13 mouse cellular contexts compared by ENCODE assay signal in the genomic region with DNA sequence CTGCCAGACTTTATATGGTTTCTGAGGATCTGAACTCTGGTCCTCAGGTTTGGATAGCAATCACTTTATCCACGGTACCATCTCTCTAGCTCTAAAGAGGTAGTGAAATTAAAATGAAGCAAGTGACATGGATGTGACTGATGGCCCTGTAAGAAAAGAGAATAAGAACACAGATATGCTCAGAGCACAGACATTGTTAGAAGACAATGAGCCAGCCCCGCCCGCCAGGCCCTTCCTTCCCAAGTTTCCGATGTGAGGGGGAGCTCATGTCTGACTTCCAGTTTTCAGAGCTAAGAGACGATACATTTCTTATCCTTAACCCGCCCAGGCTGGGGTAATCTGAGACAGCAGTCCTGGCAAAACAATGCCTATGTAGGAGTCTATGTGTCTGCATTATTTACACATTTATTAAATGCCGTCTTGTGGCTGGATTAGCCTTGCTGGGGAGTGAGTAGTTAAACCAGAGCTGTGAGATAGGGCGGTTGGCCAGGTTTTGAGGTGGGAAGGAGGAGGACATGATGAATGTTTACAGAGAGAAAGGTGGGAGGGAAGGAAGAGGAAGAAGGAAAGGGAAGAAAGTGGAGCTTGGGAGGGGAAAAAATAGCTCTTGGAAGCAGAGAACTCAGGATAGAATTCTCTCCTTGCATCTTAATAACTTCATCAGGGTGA.
DNase-seq lines count a peak whose midpoint lies in the region; ATAC-seq and TF ChIP-seq lines count a peak whose summit lies in the region.
"Had no signal": no experiment of that assay in that cellular context is flagged by ENCODE, and none has a peak within 500 bp of the region (broad histone marks: within the 10 kb centered on the region; RNA-seq: fewer than 3 reads in every experiment).

No protein-coding gene starts in this region.

- H3K4me3 ChIP-seq in heart, embryonic 11.5 days (ENCODE audit: low read depth, low read length): no peak overlapping the region
- no peak overlapping the region for H3K4me3 ChIP-seq in kidney, postnatal 0 days (replicated peaks; ENCODE audit: low read depth, low read length)
- H3K4me3 ChIP-seq: intestine, embryonic 15.5 days; liver, embryonic 13.5 days; midbrain, embryonic 13.5 days had no signal

- H3K9me3 ChIP-seq in heart, embryonic 11.5 days (replicated peaks; ENCODE audit: control insufficient read depth, low read length): no peaks in the 10 kb centered on the region
- H3K9me3 ChIP-seq in kidney, postnatal 0 days (replicated peaks; ENCODE audit: low read length): no peaks in the 10 kb centered on the region
- H3K9me3 ChIP-seq: intestine, embryonic 15.5 days; liver, embryonic 13.5 days; midbrain, embryonic 13.5 days had no signal

- DNase-seq in heart, adult 11 months: peak; percentile 95
- DNase-seq in ovary, postnatal 14 days (ENCODE audit: low spot score): peak; percentile 30
- no peak for DNase-seq in ovary, postnatal 36 days (ENCODE audit: low spot score)
- peak; percentile 81 for DNase-seq in kidney, postnatal 0 days (ENCODE audit: low spot score)
- peak; percentile 56 for DNase-seq in lung, postnatal 36 days
- DNase-seq in thymus, postnatal 0 days (ENCODE audit: low spot score): no peak
- no peak for DNase-seq in retina, embryonic 14.5 days (ENCODE audit: low spot score)
- DNase-seq: B cell, adult 2 months; liver, embryonic 13.5 days; thymus, postnatal 36 days had no signal

- 52% methylated on average over 8 of the region's 8 CpGs for WGBS in heart, embryonic 11.5 days (ENCODE audit: insufficient replicate concordance)
- 24% methylated on average over 8 of the region's 8 CpGs for WGBS in kidney, postnatal 0 days

- no peak for TF ChIP-seq CTCF in kidney, postnatal 0 days (IDR thresholded peaks at IDR 0.05; ENCODE audit: low read depth)

- no peaks in the 10 kb centered on the region for H3K27me3 ChIP-seq in heart, embryonic 11.5 days (ENCODE audit: control insufficient read depth, insufficient read depth, low read length)
- no peaks in the 10 kb centered on the region for H3K27me3 ChIP-seq in kidney, postnatal 0 days (ENCODE audit: insufficient read depth, low read length)
- H3K27me3 ChIP-seq: intestine, embryonic 15.5 days; liver, embryonic 13.5 days; midbrain, embryonic 13.5 days had no signal

- peaks cover 5% of the 10 kb centered on the region; the same call in 1 of the 2 replicates for H3K4me1 ChIP-seq in heart, embryonic 11.5 days (ENCODE audit: control insufficient read depth, insufficient read depth, low read length)
- no peaks in the 10 kb centered on the region for H3K4me1 ChIP-seq in kidney, postnatal 0 days (replicated peaks; ENCODE audit: insufficient read depth, low read length)
- H3K4me1 ChIP-seq: intestine, embryonic 15.5 days had no signal

- H3K9ac ChIP-seq in heart, embryonic 11.5 days (ENCODE audit: low read depth, low read length): no peak overlapping the region
- no peak overlapping the region for H3K9ac ChIP-seq in kidney, postnatal 0 days (ENCODE audit: low read depth, low read length)
- H3K9ac ChIP-seq: intestine, embryonic 15.5 days; liver, embryonic 13.5 days; midbrain, embryonic 13.5 days had no signal

- ATAC-seq in heart, embryonic 11.5 days (replicated peaks; ENCODE audit: insufficient number of reproducible peaks, low FRiP score, low TSS enrichment): no peak
- no peak; the same call in 1 of the 2 replicates for ATAC-seq in kidney, postnatal 0 days (replicated peaks; ENCODE audit: low FRiP score, low read depth)
- ATAC-seq: intestine, embryonic 15.5 days; midbrain, embryonic 13.5 days had no signal

- H3K36me3 ChIP-seq in heart, embryonic 11.5 days (ENCODE audit: control insufficient read depth, insufficient read depth, low read length): no peaks in the 10 kb centered on the region
- no peaks in the 10 kb centered on the region for H3K36me3 ChIP-seq in kidney, postnatal 0 days (ENCODE audit: insufficient read depth, low read length)
- H3K36me3 ChIP-seq: intestine, embryonic 15.5 days; liver, embryonic 13.5 days; midbrain, embryonic 13.5 days had no signal

- H3K27ac ChIP-seq in heart, embryonic 11.5 days (ENCODE audit: low read depth, low read length): no peak overlapping the region
- H3K27ac ChIP-seq in kidney, postnatal 0 days: no peak overlapping the region
- H3K27ac ChIP-seq: intestine, embryonic 15.5 days; liver, embryonic 13.5 days; midbrain, embryonic 13.5 days had no signal

- H3K4me2 ChIP-seq in heart, embryonic 11.5 days: no peak overlapping the region
- H3K4me2 ChIP-seq in kidney, postnatal 0 days (ENCODE audit: low read length): no peak overlapping the region
- H3K4me2 ChIP-seq: intestine, embryonic 15.5 days; liver, embryonic 13.5 days; midbrain, embryonic 13.5 days had no signal

Comparison
In these comparisons a context has a peak if more than half of its experiments do, and no peak if none do; other contexts are left out.
1. DNase-seq: peak in heart, adult 11 months (single experiment), ovary, postnatal 14 days (single experiment), kidney, postnatal 0 days (single experiment) and lung, postnatal 36 days (single experiment); none in ovary, postnatal 36 days (single experiment), thymus, postnatal 0 days (single experiment) and retina, embryonic 14.5 days (single experiment).